Mouse (Mus musculus) cerebellum, adult 2 months (tissue): ENCODE data around the gene Map7d2.

ENCODE experiments used
- CTCF ChIP-seq: fragments of 200-500 bp; IDR thresholded peaks from 2 replicates; pipeline ENCODE4 v1.5.1; 2011; ENCODE audit warnings: low read depth, mild to moderate bottlenecking, control low read depth, low read length, moderate library complexity, borderline replicate concordance; ENCODE audit not compliant: insufficient read depth
- POLR2A ChIP-seq: fragments of 200-500 bp; IDR thresholded peaks from 2 replicates; pipeline ENCODE4 v1.6.1; 2011; ENCODE audit warnings: low read length, control low read depth, borderline replicate concordance; ENCODE audit not compliant: insufficient read depth

DNA sequence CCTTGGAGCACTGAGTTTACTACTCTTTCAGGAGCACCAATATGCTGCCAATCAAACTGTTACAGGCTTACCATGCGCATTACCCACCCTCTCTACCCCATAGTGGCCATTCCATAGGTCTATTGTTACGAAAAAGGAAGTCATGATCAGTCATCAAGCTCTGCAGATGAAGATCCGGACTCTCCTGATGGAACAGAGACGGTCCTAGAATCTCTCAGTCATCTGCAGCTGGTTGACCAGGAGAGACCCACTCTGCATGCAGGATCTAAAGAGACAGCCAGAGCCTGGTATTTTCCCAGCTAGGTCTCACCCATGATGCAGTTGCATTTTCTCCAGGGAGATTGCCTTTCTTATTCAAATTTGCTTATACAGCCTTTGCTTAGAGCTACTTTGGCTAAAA, 108.3 kb downstream of the Map7d2 start:
- TF ChIP-seq CTCF = no peak
- TF ChIP-seq POLR2A = no peak
